Mouse (Mus musculus) olfactory bulb, adult 2 months (tissue): ENCODE measurements at regions not wholly inside any gene's neighbourhood (a gene's known extent, or its start where the extent isn't known, plus 50 kb on each side); places are given as distances from the start of the nearest gene placed in this dataset.

Experiments used
- CTCF ChIP-seq: fragments of 200-500 bp; IDR thresholded peaks from 2 replicates; pipeline ENCODE4 v1.5.1; 2012; ENCODE audit warnings: low read depth, mild to moderate bottlenecking, low read length, moderate library complexity; ENCODE audit not compliant: insufficient read depth
- POLR2A ChIP-seq: fragments of 200-500 bp; IDR thresholded peaks from 2 replicates; pipeline ENCODE4 v1.6.1; 2012; ENCODE audit warnings: mild to moderate bottlenecking, low read depth, low read length, moderate library complexity; ENCODE audit not compliant: insufficient read depth

GRCm38 (mm10) chr12:16231093-16231492, 379.7 kb downstream of the Lpin1 start:
- TF ChIP-seq CTCF (no peak), POLR2A (no peak)
